Mouse (Mus musculus) Muller cell, postnatal 12 days (primary cell): ENCODE measurements around the gene Exoc4.

Experiments used
- DNase-seq: peaks from one replicate; pipeline ENCODE4 v3.0.0-alpha.2; 2015; ENCODE audit errors: inconsistent ontology term

Gene Exoc4

DNA sequence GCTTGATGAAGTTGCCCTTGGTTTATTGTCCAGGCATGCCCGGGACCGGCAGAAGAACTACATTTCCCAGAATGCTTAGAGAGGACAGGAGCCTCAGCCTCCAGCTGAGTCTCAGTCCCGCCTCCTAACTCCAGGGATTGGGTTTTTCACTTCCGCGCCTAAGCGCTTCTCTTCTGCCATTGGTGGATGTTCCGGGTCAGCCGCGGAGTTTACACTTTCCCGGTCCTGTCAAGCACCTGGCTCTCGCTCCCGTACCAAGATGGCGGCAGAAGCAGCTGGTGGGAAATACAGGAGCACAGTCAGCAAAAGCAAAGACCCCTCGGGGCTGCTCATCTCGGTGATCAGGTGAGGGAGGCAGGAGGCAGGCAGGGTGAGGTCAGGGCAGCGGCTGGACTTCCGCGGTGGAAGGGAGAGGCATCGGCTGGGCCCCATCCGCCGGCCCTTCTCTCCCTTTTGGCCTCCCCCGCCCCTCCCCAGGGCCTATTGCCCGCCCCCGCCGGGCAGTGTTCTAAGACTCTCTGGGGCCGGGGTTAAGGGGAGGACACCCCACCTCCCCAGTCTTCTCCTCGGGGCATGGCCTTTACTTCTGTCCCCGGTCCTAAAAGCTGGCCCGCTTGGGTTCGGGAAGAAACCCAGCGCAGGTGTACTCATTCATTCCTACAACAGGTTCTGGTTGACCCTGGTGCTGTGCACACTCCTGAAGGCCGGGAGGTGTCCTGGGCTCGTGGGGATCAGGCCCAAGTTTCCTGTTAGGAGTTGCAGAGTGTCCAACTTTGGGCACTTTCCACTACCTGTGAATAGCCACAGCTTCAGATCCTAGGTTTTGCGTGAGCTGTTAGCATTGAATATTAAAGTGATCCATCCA is at the start of gene Exoc4:
TSS of gene Exoc4 (plus strand) at position 192 of the 865 bp plus-strand sequence.
- DNase-seq: peak; percentile 96

GRCm38 (mm10) chr6:33218780-33219179 is 30.1 kb upstream of the Exoc4 start:
- no peak for DNase-seq

DNA sequence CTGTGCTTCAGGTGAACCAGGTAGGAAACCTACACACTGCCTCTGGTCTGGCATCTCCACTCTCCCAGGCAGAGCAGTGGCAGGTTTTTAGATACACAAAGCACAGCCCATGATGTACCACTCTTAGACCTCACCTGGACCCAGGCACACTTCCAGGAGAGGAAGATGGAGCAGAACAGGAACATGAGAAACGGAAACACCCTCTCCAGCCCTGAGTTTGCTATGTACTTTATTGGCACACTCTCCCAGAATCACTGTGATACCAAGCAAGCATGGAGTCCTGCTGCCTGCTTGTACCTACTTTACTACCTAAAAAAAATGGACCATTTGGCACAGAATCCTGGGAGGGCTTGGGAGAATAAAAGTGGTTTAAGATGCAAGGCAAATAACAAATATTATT is 22.2 kb upstream of the Exoc4 start:
- no peak for DNase-seq

- DNase-seq: no peak
Measured at GRCm38 (mm10) chr6:33227371-33227770, 21.5 kb upstream of the Exoc4 start.

GRCm38 (mm10) chr6:33241250-33241649 is 7.6 kb upstream of the Exoc4 start:
- DNase-seq: no peak

DNA sequence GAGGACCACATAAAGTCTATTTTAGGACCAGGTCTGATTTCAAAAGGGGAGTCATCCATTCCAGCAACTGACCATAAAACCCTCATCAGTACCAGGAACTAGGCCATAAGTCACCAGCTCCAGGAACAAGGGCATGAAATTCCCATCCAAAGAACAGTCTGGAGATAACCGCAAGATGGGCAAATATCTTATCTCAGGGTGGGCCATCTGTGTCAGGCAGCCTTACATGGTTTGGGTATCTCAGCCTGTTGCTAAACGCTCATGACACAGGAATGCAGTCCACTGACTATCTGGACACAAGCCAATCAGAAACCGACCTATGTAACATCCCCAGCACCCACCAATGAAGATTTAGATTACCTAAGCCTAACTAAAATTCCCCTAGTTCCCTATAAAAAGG is 4.3 kb upstream of the Exoc4 start:
- DNase-seq: no peak

- no peak for DNase-seq
Measured at GRCm38 (mm10) chr6:33247146-33247545, 1.7 kb upstream of the Exoc4 start.

DNA sequence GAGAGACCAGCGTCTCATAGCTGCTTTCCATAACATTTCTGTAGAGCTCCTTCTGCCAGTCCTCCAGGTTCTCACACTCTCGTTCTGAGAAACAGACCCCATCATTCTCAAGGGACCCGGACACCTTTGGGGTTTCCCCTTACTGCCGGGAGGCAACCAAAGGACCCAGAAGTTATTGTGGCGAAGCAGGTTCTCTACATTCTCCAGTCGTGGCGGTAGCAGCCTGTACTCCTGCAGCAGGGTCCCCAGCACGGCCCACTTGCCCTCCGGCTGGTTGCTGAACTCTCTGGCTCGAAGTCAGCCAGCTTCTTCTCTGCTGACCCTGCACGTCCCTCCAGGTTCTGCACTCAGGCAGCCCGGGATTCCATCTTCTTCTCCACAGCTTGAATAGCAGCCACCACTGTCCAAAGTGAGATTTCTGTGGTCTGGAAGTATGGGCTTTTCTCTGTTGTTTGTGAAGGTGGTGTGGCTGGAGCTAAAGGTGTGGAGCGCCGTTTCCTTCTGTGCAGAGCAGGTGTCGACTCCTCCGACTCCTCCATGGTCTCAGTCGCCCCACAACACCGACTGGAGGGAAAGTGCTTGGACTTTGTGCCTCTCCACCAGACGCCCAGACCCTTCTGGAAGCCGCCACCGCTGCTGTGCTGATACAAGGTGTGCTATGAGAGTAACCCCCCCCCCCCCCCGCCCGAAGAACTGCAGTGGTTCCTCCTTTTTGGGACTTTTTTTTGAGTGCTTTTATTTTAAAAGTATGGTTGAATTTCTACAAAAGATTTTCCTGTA is 1.1 kb upstream of the Exoc4 start:
- no peak for DNase-seq

DNA sequence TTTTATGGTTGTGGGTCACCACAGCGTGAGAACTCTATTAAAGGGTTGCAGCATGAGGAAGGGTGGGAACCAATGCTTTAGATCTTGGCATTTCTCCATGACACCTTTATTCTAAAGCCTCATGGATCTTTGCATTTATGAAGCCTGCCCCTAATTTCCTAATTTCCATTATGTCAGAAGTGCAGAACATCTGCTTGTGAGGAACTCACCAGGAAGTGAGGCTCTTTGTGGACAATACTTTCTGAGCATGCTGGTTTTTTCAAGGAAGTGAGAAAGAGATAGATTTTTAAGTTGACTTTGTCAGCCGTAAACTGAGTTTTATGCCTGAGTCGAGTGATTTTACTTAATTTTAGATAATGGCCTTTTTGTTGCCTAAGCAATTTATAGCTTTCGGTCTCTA is 7.8 kb downstream of the Exoc4 start:
- DNase-seq: no peak

DNA sequence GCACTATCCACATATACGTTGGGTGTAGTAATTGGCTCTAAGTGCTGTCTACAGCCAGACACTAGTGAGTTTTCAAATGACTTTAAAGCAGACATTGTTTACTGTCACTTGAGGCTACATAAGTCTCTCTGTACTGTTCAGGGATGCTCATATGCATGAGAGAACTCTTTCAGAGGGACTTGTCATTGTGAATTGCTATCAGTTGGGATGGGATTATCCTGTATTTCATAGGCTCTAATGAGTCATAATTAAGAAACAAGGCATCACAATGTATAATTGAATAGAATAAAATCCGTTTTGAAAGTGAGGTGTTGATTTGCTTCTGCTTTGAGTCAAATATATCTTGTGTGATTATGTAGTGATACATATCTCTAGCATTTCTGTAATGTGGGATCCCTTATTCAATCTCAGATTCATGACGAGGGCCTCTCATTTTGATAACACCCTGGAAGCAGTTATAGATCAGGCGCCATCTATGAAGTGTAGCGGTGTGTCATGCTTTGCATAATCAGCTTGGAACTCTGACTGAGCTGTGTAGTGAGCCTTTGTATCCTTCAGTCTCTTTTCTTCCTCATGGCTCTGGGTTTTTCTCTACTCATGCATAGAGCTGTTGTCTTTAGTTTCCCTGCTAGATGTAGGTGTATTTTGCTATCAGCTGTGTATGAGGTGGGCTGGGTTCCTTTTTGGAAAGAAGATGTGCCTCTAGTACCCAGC is 8.3 kb downstream of the Exoc4 start:
- peak; percentile 67 for DNase-seq

DNA sequence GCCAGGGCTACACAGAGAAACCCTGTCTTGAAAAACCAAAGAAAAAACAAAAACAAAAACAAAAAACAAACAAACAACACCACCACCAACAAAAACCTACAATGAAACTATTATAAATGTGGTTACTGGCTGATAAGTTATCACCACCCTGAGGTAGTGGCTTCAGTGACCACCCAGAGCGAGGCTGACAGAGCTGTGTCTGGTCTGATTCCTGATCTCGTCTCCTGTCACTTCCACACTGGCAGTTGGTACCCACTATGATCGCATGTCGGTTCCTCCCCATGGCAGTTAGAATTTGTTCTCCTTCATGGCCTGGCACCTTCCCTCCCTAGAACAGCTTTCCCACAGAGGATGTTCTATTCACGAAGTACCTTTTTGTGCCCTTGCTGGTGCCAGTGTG is 11.0 kb downstream of the Exoc4 start:
- DNase-seq: no peak

DNA sequence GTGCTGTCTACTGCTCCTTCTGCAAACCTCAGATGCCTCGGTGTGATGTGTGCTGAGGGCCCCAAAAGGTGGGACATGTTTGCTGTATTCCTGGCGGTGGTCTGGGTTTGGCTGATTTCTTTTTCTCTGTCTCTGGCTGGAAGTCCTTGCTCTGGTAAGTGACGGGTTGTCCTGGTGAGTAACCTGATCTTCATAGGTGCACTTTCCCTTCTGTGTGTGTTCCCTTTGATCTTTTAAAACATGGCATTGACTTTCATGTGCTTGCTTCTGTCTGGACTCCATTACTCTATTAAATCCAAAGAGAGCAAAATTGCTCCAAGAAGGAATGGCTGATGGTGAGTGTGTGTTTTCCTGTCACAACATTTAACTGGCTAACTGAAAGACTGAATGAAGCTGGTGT is 12.7 kb downstream of the Exoc4 start:
- no peak for DNase-seq

GRCm38 (mm10) chr6:33263950-33264349 is 15.1 kb downstream of the Exoc4 start:
- DNase-seq: no peak

DNA sequence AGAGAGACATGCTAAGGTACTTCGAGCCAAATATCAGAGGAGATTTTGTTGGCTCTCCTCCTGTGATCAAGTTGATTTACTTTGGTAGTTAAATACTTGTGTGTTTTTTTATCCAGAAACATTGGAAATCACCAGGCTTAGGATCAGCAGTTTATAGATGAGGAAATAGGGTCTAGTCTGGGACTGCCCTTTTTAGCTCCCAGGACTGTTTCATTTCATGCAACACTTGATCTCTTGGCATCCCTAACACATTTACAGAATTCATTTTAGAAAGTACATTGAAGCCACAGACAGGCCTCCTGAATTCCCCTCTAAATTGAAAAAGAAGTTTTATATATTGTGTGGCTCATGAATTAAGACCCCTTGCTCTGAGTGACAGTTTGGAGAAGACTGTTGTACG is 15.5 kb downstream of the Exoc4 start:
- DNase-seq: no peak

GRCm38 (mm10) chr6:33267571-33267970 is 18.7 kb downstream of the Exoc4 start:
- no peak for DNase-seq

GRCm38 (mm10) chr6:33283523-33283922 is 34.6 kb downstream of the Exoc4 start:
- no peak for DNase-seq

- DNase-seq: peak; percentile 68
Measured at GRCm38 (mm10) chr6:33283936-33284335, 35.1 kb downstream of the Exoc4 start.

DNA sequence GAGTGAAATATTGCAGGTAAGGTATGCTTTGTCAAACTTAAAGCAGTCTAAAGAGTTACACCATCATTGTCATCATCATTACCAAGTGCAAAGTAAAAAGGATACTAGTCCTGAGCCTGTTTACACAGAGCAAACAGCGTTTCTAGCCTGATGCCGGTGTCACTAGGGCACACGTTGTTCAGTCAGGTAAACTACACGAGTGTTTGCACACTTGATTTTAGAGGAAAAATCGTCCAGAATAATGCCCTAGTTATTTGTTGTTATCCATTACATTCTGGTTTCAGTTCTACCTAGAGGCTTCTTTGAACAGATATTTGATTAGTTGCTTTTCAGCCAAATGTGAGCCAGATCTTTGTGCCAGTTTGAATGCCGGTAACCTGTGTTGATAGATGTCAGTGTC is 37.5 kb downstream of the Exoc4 start:
- DNase-seq: no peak

- peak; percentile 80 for DNase-seq
Measured at GRCm38 (mm10) chr6:33294626-33295025, 45.7 kb downstream of the Exoc4 start.

DNA sequence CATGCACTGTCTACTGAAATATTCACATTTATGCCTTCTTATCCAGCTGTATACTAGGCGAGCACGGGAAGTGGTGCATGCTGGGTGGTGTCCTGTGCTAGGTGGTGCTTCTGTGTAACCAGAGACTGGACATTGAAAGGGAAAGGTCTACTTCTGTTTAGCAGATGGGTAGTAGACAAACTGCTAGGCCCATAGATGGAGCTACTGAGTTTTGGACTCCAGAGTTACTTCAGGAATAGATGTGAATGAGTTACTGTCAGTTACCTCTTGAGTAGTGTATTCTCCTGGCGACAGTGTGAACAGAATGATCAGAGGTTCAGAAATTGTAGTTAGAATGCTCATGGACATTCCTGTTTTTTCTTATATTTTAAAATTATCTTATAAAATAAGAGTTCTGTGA is 48.7 kb downstream of the Exoc4 start:
- DNase-seq: no peak

DNA sequence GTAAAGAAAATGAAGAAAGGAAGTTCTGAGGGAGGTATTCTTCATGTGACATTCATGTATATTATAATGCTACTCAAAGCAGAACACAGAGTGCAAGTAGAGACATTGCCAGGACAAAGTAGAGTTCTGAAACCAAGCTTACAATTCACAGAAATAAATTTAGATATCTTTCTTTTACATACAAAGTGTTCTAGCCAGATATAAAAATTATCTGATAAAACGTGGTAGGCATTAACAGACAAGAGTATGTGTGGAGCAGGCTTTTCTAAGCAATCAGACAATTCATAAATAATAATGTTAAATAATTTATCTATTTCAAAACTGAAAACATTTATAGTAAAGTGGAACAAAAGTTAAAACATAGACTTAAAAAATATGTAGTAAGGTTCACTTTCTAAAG is 49.9 kb downstream of the Exoc4 start:
- no peak for DNase-seq

- no peak for DNase-seq
Measured at GRCm38 (mm10) chr6:33305996-33306395, 57.1 kb downstream of the Exoc4 start.
